Mouse (Mus musculus): Measurements from ENCODE around the gene Cys1. TPM values are rescaled to one million over a fixed set of nuclear protein-coding genes. Genes with fewer than 3 reads are reported as not detected.
"Not testable (repeated sequence)": the region's sequence is repeated elsewhere in the genome, so short reads cannot be mapped to it uniquely, and the experiment has no call there.

Gene Cys1
- total RNA-seq, 2 experiments from 2014 or later = 9.9 to 10.0 TPM

- peak; percentile 90 to 93 for DNase-seq (ENCODE audit: low spot score in 2 of 2)
- intact Hi-C loops (cut with DNase I) = no loop called here
These were observed 29.8 kb downstream of the Cys1 start for GRCm38 (mm10) chr12:24651642-24652342.

GRCm38 (mm10) chr12:24651063-24651557 lies 30.5 kb downstream of the Cys1 start, which contains the start of gene Klf11:
Gene Klf11 (plus strand): TSS chr12:24651274.
- DNase-seq (ENCODE audit: low spot score in 2 of 2) = peak; percentile 97
- intact Hi-C loops (cut with DNase I) = no loop called here

GRCm38 (mm10) chr12:24650415-24651062 lies 31.1 kb downstream of the Cys1 start:
- intact Hi-C loops (cut with DNase I) = no loop called here
- DNase-seq (ENCODE audit: low spot score in 2 of 2) = peak in 1 of 2 experiments; percentile 11

- DNase-seq (ENCODE audit: low spot score in 2 of 2) = no peak
- intact Hi-C loops (cut with DNase I) = no loop called here
These were observed 33.5 kb downstream of the Cys1 start for GRCm38 (mm10) chr12:24648094-24648493.

GRCm38 (mm10) chr12:24645901-24646300 lies 35.7 kb downstream of the Cys1 start:
- intact Hi-C loops (cut with DNase I) = no loop called here
- no peak for DNase-seq (ENCODE audit: low spot score in 2 of 2)

- no peak for DNase-seq (ENCODE audit: low spot score in 2 of 2)
- intact Hi-C loops (cut with DNase I) = no loop called here
These were observed 37.5 kb downstream of the Cys1 start for GRCm38 (mm10) chr12:24644125-24644571.

- DNase-seq (ENCODE audit: low spot score in 2 of 2) = peak; percentile 60 to 81
- intact Hi-C loops (cut with DNase I) = no loop called here
These were observed 39.2 kb downstream of the Cys1 start for GRCm38 (mm10) chr12:24642370-24642802.

- intact Hi-C loops (cut with DNase I); DNase-seq (ENCODE audit: low spot score in 2 of 2): not testable (repeated sequence)
These were observed 42.8 kb downstream of the Cys1 start for GRCm38 (mm10) chr12:24638787-24639186.

- intact Hi-C loops (cut with DNase I) = no loop called here
These were observed 47.0 kb downstream of the Cys1 start for GRCm38 (mm10) chr12:24634648-24635047.

GRCm38 (mm10) chr12:24634212-24634611 lies 47.4 kb downstream of the Cys1 start:
- no peak for DNase-seq (ENCODE audit: low spot score in 2 of 2)
- intact Hi-C loops (cut with DNase I) = no loop called here

More at GRCm38 (mm10) chr12:24634648-24635047, 47.0 kb downstream of the Cys1 start:
- no peak for DNase-seq (ENCODE audit: low spot score in 2 of 2)

GRCm38 (mm10) chr12:24633753-24634191 lies 47.8 kb downstream of the Cys1 start:
- intact Hi-C loops (cut with DNase I) = no loop called here
- no peak for DNase-seq (ENCODE audit: low spot score in 2 of 2)

- intact Hi-C loops (cut with DNase I) = no loop called here
These were observed 49.2 kb downstream of the Cys1 start for GRCm38 (mm10) chr12:24632404-24632803.

GRCm38 (mm10) chr12:24630220-24630619 lies 51.4 kb downstream of the Cys1 start:
- peak; percentile 17 to 30 for DNase-seq (ENCODE audit: low spot score in 2 of 2)
- intact Hi-C loops (cut with DNase I) = loop anchor here (2.0 kb wide), 1 partner anchor 67 kb away; no protein-coding TSS in a partner anchor

More at GRCm38 (mm10) chr12:24632404-24632803, 49.2 kb downstream of the Cys1 start:
- no peak for DNase-seq (ENCODE audit: low spot score in 2 of 2)

GRCm38 (mm10) chr12:24627215-24627614 lies 54.4 kb downstream of the Cys1 start:
- no peak for DNase-seq (ENCODE audit: low spot score in 2 of 2)
- intact Hi-C loops (cut with DNase I) = no loop called here

- intact Hi-C loops (cut with DNase I) = no loop called here
- no peak for DNase-seq (ENCODE audit: low spot score in 2 of 2)
These were observed 55.2 kb downstream of the Cys1 start for GRCm38 (mm10) chr12:24626401-24626800.

GRCm38 (mm10) chr12:24623486-24624251 lies 57.9 kb downstream of the Cys1 start:
- no peak for DNase-seq (ENCODE audit: low spot score in 2 of 2)
- intact Hi-C loops (cut with DNase I) = no loop called here

GRCm38 (mm10) chr12:24619436-24619835 lies 62.2 kb downstream of the Cys1 start:
- intact Hi-C loops (cut with DNase I) = no loop called here
- no peak for DNase-seq (ENCODE audit: low spot score in 2 of 2)

All from left cerebral cortex, postnatal 14 days (tissue).